11 mouse cellular contexts compared by ENCODE assay signal in genomic region chr13:103476328-103476727, GRCm38 (mm10).
DNase-seq lines count a peak whose midpoint lies in the region.
"Had no signal": no experiment of that assay in that cellular context is flagged by ENCODE, and none has a peak within 500 bp of the region (broad histone marks: within the 10 kb centered on the region; RNA-seq: fewer than 3 reads in every experiment).

No protein-coding gene starts in this region.

- DNase-seq in adrenal gland, adult 2 months: peak; percentile 55
- DNase-seq in adrenal gland, postnatal 36 days: no peak
- DNase-seq in adrenal gland, postnatal 14 days: peak; percentile 13
- no peak for DNase-seq in adrenal gland, postnatal 25 days
- no peak for DNase-seq in retina, postnatal 1 day
- DNase-seq: cerebellum, adult 11-12 months; cerebellum, adult 2 months; cerebellum, adult 9-10 months; cerebellum, postnatal 10 days; cerebellum, postnatal 25 days; forebrain, postnatal 0 days had no signal

Comparison
In these comparisons a context has a peak if more than half of its experiments do, and no peak if none do; other contexts are left out.
1. DNase-seq: peak in adrenal gland, adult 2 months (single experiment) and adrenal gland, postnatal 14 days (single experiment); none in adrenal gland, postnatal 36 days (0 of 2), adrenal gland, postnatal 25 days (single experiment) and retina, postnatal 1 day (single experiment).